Mouse (Mus musculus) kidney, adult 2 months (tissue): Measurements from ENCODE around the gene Rassf3. TPM values are rescaled to one million over a fixed set of nuclear protein-coding genes. Genes with fewer than 3 reads are reported as not detected.

ENCODE experiments used
- DNase-seq: peaks from one replicate; pipeline ENCODE4 v3.0.0; 2021
- H3K27ac ChIP-seq: fragments of 200-500 bp; 2 replicates; pipeline ENCODE4 v1.5.1; 2012; ENCODE audit warnings: low read depth, low read length, control low read depth, inconsistent platforms; ENCODE audit not compliant: insufficient read depth
- H3K27me3 ChIP-seq: fragments of 200-500 bp; replicated peaks from 2 replicates; pipeline ENCODE4 v1.6.1; 2012; ENCODE audit warnings: mild to moderate bottlenecking, moderate library complexity, low read length, inconsistent platforms; ENCODE audit not compliant: control insufficient read depth, insufficient read depth
- H3K36me3 ChIP-seq: fragments of 200-500 bp; 2 replicates; pipeline ENCODE4 v1.6.1; 2012; ENCODE audit warnings: mild to moderate bottlenecking, moderate library complexity, low read length, inconsistent platforms; ENCODE audit not compliant: control insufficient read depth, insufficient read depth
- H3K4me1 ChIP-seq: fragments of 200-500 bp; 2 replicates; pipeline ENCODE4 v1.6.1; 2011; ENCODE audit warnings: low read length; ENCODE audit not compliant: control insufficient read depth, insufficient read depth
- H3K4me3 ChIP-seq: fragments of 200-500 bp; 2 replicates; pipeline ENCODE4 v1.5.1; 2011; ENCODE audit warnings: mild to moderate bottlenecking, low read depth, low read length, control low read depth; ENCODE audit not compliant: insufficient read depth
- CTCF ChIP-seq: fragments of 200-500 bp; conservative IDR thresholded peaks from 2 replicates; pipeline ENCODE4 v1.5.1; 2011; ENCODE audit warnings: low read depth, mild to moderate bottlenecking, control low read depth, low read length, moderate library complexity, mixed read lengths; ENCODE audit not compliant: insufficient read depth, insufficient read length
- POLR2A ChIP-seq: fragments of 200-500 bp; IDR thresholded peaks from one replicate; pipeline ENCODE4 v1.6.1; 2011; ENCODE audit warnings: low read depth, low read length, control low read depth
- WGBS: fragments of 180-500 bp; shearing (Covaris S2); methylation state at CpG from one replicate; pipeline ENCODE4 v1.1.7; 2018; 5-methylcytosine and 5-hydroxymethylcytosine counted together
- polyA plus RNA-seq: library from polyadenylated mRNA; depleted of rRNA; stranded (reverse); fragments of >200 nt; gene quantifications from 2 replicates; pipeline ENCODE4 v1.2.3, GENCODE M21; 2012

Rassf3 gene
- polyA plus RNA-seq, 1 experiment = 35.3 TPM

DNA sequence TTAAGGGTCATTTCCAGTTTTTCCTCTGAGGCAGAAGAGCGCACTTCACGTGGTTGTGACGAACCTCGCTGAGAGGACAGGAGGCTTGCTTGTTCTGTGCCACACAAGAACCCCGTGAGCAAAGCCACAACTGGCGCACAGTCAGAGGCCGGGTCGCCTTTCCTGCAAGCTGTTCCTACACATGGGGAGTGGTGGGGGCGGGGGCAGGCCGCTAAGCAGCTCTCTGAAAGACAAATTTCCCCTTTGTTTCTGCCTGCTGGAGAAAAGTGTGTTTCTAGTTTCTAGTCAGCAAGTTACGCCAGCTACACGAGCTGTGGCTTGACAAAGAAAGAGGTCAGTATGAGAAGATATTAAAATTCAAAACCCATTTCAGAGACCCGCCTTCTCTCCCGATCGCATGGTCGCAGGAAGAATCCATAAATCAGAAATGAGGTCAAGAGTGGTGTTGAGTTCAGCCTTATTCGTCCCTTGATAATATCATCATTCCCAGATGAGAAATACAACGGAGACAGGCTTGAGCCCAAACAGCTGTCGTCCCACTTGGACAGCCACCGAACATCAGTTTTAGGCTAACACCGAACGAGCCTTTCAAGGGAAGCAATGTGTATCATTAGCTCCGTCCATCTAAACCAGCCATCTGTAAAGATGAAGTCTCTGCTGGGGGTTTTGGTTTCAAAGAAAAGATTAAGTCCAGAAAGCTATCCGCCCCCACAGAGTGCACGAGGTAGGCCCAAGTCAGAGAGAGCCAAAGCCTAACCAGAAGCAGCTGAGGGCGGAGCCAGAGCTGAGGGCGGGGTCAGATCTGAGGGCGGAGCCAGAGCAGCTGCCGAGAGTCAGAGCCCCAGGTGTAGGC is 30.8 kb upstream of the Rassf3 start:
- Histone ChIP-seq H3K4me3 (no peak overlapping the region), H3K27ac (peak overlapping the region; percentile 7; the same call in 1 of the 2 replicates), H3K27me3 (no peaks in the 10 kb centered on the region), H3K4me1 (peaks cover 6% of the 10 kb centered on the region; the same call in 1 of the 2 replicates), H3K36me3 (no peaks in the 10 kb centered on the region)
- peak; percentile 79 for DNase-seq
- TF ChIP-seq POLR2A = no peak
- no peak for TF ChIP-seq CTCF
- 51% methylated on average over 29 of the region's 29 CpGs for WGBS

DNA sequence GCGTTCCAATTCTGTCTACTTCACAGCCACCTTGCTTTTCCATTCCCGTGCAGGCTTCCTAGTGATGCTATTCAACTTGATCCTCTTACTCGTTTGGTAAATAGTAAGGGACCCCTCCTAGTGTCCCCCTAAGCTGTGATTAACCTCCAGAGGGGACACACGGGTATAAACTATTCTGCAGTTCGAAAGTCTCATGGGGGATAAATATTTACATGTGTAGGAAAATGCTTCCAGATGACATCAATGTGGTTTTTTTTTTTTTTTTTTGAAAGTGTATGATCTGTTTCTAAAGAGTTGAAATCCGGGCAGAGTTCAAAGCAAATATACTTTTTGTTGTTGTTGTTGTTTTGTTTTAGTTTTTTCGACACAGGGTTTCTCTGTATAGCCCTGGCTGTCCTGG is 29.8 kb upstream of the Rassf3 start:
- Histone ChIP-seq H3K4me3 (no peak overlapping the region), H3K36me3 (no peaks in the 10 kb centered on the region), H3K4me1 (peaks cover 6% of the 10 kb centered on the region; the same call in 1 of the 2 replicates), H3K27me3 (no peaks in the 10 kb centered on the region), H3K27ac (no peak overlapping the region)
- TF ChIP-seq CTCF = no peak
- TF ChIP-seq POLR2A = no peak
- DNase-seq = no peak
- WGBS = 79% methylated on average over 7 of the region's 7 CpGs

DNA sequence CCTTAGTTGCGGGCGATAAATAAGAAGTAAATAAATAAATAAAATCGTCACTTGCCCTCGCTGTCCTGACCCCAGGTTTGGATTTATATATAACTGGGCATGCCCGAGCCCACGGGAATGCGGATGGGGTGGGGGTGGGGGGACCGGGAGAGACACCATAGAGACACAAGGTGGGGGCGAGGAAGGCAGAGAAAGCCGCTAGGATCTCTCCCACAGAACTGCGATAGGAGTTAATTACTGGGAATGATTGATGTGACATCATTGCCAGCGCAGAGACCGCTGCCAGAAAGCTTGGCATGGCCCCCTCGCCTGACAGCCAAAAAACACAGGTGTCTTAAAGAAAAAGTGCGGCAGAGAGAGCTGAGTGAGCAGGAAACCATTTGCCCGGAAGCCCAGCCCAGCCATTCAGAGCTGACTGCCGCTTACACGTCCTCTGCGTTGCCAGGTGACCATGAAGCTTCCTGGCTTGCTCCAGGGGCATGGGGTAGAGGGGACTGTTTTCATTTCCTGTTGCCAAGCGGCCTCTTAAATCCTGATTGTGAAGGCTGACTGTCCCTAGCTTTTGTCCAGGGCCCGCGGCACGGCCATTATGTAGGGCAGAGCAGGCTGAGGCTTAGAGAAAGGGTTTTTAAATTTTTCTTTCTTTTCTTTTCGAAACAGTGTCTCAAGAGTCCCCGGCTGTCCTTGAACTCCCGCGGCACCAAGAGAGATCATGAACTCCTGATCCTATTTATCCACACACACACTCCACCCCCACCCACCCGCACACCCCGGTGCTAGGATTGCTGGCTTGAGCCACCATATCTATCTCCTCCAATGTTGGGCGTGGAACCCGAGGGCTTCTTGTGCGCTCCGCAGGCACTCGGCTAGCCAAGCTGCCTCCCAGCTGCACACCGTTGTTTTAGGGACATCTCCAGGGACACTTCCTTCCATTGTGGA is 29.1 kb upstream of the Rassf3 start:
- peak; percentile 85 for DNase-seq
- Histone ChIP-seq H3K4me3 (peak overlapping the region; percentile 64), H3K4me1 (peaks cover 6% of the 10 kb centered on the region; the same call in 1 of the 2 replicates), H3K36me3 (no peaks in the 10 kb centered on the region), H3K27ac (0 out of 2 replicates have a peak overlapping the region, but pooled peaks have one; percentile 35), H3K27me3 (no peaks in the 10 kb centered on the region)
- TF ChIP-seq CTCF = no peak
- WGBS = 23% methylated on average over 35 of the region's 35 CpGs

DNA sequence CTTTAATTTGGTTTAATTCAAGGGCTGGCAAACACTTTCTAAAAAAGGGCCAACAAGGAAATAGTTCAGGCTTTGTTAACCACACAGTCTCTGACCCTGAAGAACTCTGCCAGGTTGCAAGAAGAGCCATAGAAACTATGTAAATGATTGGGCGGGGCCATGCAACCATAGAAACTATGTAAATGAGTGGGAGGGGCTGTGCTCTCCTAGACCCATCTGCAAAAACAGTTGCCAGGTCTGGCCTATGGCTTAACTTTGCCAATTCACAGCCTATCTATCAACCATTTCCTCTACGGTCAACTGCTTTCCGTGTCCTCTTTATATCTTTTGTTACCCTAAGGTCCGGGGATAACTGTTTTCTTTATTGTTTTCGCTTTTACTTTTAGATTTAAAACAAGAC is 25.0 kb upstream of the Rassf3 start:
- Histone ChIP-seq H3K4me3 (no peak overlapping the region), H3K4me1 (peaks cover 20% of the 10 kb centered on the region; the same call in 1 of the 2 replicates), H3K27ac (peak overlapping the region; percentile 69; the same call in 1 of the 2 replicates), H3K27me3 (no peaks in the 10 kb centered on the region), H3K36me3 (no peaks in the 10 kb centered on the region)
- WGBS = 75% methylated on average over 5 of the region's 5 CpGs
- TF ChIP-seq POLR2A = no peak
- TF ChIP-seq CTCF = no peak
- DNase-seq = peak; percentile 38

DNA sequence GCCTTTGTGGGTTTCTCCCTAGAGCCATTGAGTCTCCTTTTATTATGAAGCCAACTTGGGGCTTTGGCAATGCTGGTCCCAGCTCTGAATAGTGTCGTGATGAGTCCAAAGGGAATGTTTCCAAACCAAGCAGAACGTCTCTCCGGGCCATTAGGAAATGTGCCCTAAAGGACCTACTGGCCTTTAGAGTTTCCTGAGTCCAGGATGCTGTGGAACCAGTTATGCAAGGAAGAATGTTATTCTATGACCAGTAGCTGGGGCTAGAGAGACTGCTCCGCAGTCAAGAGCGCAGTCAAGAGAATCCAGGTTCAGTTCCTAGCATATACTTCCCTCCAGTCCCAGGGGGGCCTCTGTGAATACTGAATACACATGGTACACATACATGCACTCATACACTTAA is 23.9 kb upstream of the Rassf3 start:
- WGBS = 18% methylated on average over 5 of the region's 5 CpGs
- Histone ChIP-seq H3K27me3 (no peaks in the 10 kb centered on the region), H3K36me3 (no peaks in the 10 kb centered on the region), H3K4me3 (no peak overlapping the region), H3K4me1 (peaks cover 13% of the 10 kb centered on the region; the same call in 1 of the 2 replicates), H3K27ac (peak overlapping the region; percentile 54; the same call in 1 of the 2 replicates)
- DNase-seq = peak; percentile 71
- TF ChIP-seq POLR2A = no peak
- peak; percentile 62 for TF ChIP-seq CTCF

DNA sequence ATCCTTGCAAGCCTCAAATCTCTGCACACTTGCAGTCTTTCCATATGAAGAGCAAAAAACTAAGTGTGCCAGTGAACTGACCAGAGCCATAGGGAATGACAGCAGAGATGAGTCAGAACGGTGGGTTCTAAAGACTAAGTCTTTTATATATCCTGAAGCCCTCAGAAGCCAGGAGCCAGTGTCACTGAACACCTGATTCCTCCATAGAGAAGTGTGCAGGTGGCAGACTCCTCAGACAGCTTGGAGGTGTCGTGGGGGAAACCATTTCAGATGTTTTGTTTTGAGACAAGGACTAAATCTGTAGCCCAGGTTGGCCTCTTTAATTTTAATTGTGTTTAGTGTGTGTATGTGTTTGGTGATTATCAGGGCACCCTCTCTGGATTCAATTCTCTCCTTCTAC is 22.9 kb upstream of the Rassf3 start:
- TF ChIP-seq CTCF = no peak
- no peak for TF ChIP-seq POLR2A
- H3K27me3 ChIP-seq = no peaks in the 10 kb centered on the region
- no peak overlapping the region for H3K4me3 ChIP-seq
- peak overlapping the region; percentile 52; the same call in 1 of the 2 replicates for H3K27ac ChIP-seq
- H3K4me1 ChIP-seq = peaks cover 13% of the 10 kb centered on the region; the same call in 1 of the 2 replicates
- WGBS = 55% methylated on average over 2 of the region's 2 CpGs
- no peak for DNase-seq
- no peaks in the 10 kb centered on the region for H3K36me3 ChIP-seq
